ENCODE assay signal across 10 mouse cellular contexts in the genomic region with DNA sequence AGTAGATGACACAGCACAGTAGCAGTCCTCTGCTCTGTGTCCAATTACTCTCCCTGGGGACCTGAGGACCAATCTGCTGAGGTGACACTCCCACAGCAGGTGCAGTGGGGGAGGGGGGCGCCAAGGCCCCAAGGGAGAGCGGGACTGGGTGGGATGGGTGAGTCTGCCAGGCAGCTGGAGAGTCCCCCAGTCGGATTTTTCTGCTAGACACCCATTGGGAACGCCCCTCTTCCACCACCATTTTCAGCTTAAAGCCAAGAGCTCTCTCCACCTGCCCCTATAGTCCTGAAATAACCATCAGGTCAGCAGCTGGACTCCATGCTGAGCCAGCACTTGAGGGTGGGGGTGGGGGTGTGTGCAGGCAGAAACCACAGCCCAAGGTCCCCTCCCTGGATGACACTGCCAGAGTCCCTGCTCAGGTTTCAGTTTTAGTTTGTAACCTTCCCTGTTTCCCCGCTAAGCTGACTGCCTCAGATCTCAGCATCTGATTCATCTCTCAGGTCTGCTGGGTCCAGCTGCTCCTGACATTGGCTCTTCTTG.
DNase-seq lines count a peak whose midpoint lies in the region; ATAC-seq and TF ChIP-seq lines count a peak whose summit lies in the region.
"Had no signal": no experiment of that assay in that cellular context is flagged by ENCODE, and none has a peak within 500 bp of the region (broad histone marks: within the 10 kb centered on the region; RNA-seq: fewer than 3 reads in every experiment).

No protein-coding gene starts in this region.

- H3K9me3 ChIP-seq in kidney, postnatal 0 days (replicated peaks; ENCODE audit: low read length), result no peaks in the 10 kb centered on the region
- H3K9me3 ChIP-seq in limb, embryonic 10.5 days (replicated peaks), result no peaks in the 10 kb centered on the region
- H3K9me3 ChIP-seq: neural tube, embryonic 15.5 days had no signal

- no peaks in the 10 kb centered on the region for H3K27me3 ChIP-seq in kidney, postnatal 0 days (ENCODE audit: insufficient read depth, low read length)
- H3K27me3 ChIP-seq in limb, embryonic 10.5 days (ENCODE audit: low read depth, poor library complexity, severe bottlenecking), result peaks cover 66% of the 10 kb centered on the region
- H3K27me3 ChIP-seq: neural tube, embryonic 15.5 days had no signal

- H3K4me1 ChIP-seq in kidney, postnatal 0 days (replicated peaks; ENCODE audit: insufficient read depth, low read length), result peaks cover 36% of the 10 kb centered on the region
- peaks cover 85% of the 10 kb centered on the region for H3K4me1 ChIP-seq in limb, embryonic 10.5 days

- H3K27ac ChIP-seq in kidney, postnatal 0 days, result no peak overlapping the region
- H3K27ac ChIP-seq in limb, embryonic 10.5 days, result 0 out of 2 replicates have a peak overlapping the region, but pooled peaks have one; percentile 25

- no peak for ATAC-seq in kidney, postnatal 0 days (replicated peaks; ENCODE audit: low FRiP score, low read depth)

- 50% methylated on average over 5 of the region's 5 CpGs for WGBS in kidney, postnatal 0 days
- 61% methylated on average over 5 of the region's 5 CpGs for WGBS in limb, embryonic 10.5 days

- H3K36me3 ChIP-seq in kidney, postnatal 0 days (ENCODE audit: insufficient read depth, low read length), result no peaks in the 10 kb centered on the region
- 0 out of 2 replicates have a peak, but pooled peaks cover 8% of the 10 kb centered on the region for H3K36me3 ChIP-seq in limb, embryonic 10.5 days
- H3K36me3 ChIP-seq: neural tube, embryonic 15.5 days had no signal

- peak overlapping the region; percentile 18; the same call in 1 of the 2 replicates for H3K9ac ChIP-seq in kidney, postnatal 0 days (ENCODE audit: low read depth, low read length)
- H3K9ac ChIP-seq: neural tube, embryonic 15.5 days had no signal

- no peak overlapping the region for H3K4me2 ChIP-seq in kidney, postnatal 0 days (ENCODE audit: low read length)
- H3K4me2 ChIP-seq: neural tube, embryonic 15.5 days had no signal

- no peak for TF ChIP-seq CTCF in kidney, postnatal 0 days (IDR thresholded peaks at IDR 0.05; ENCODE audit: low read depth)

- no peak overlapping the region for H3K4me3 ChIP-seq in kidney, postnatal 0 days (replicated peaks; ENCODE audit: low read depth, low read length)
- no peak overlapping the region for H3K4me3 ChIP-seq in limb, embryonic 10.5 days
- H3K4me3 ChIP-seq: neural tube, embryonic 15.5 days had no signal

- DNase-seq in adrenal gland, postnatal 14 days, result peak; percentile 56
- no peak for DNase-seq in adrenal gland, adult 8-10 months
- DNase-seq in kidney, postnatal 0 days (ENCODE audit: low spot score), result peak; percentile 32
- DNase-seq in kidney, postnatal 4 days, result no peak
- DNase-seq in A20 (ENCODE audit: low read depth, low spot score), result peak; percentile 86
- DNase-seq in limb, embryonic 10.5 days (ENCODE audit: low spot score), result no peak
- DNase-seq in c-Kit-positive CD71-positive TER-119-positive erythroid progenitor cells, embryonic 14.5 days (ENCODE audit: low spot score), result no peak
- DNase-seq in urinary bladder, adult 2 months (ENCODE audit: low spot score), result no peak
- DNase-seq: kidney, adult 8-10 months had no signal

Comparison
In these comparisons a context has a peak if more than half of its experiments do, and no peak if none do; other contexts are left out.
1. DNase-seq: peak in adrenal gland, postnatal 14 days (single experiment), kidney, postnatal 0 days (single experiment) and A20 (single experiment); none in adrenal gland, adult 8-10 months (single experiment), kidney, postnatal 4 days (0 of 2), limb, embryonic 10.5 days (single experiment), c-Kit-positive CD71-positive TER-119-positive erythroid progenitor cells, embryonic 14.5 days (single experiment) and urinary bladder, adult 2 months (single experiment).